Mouse (Mus musculus) kidney, adult 9 months (tissue): ENCODE results near the gene Rps6kl1.

Experiments used
- DNase-seq: peaks from one replicate; pipeline ENCODE4 v3.0.0; 2022

Rps6kl1 gene

DNA sequence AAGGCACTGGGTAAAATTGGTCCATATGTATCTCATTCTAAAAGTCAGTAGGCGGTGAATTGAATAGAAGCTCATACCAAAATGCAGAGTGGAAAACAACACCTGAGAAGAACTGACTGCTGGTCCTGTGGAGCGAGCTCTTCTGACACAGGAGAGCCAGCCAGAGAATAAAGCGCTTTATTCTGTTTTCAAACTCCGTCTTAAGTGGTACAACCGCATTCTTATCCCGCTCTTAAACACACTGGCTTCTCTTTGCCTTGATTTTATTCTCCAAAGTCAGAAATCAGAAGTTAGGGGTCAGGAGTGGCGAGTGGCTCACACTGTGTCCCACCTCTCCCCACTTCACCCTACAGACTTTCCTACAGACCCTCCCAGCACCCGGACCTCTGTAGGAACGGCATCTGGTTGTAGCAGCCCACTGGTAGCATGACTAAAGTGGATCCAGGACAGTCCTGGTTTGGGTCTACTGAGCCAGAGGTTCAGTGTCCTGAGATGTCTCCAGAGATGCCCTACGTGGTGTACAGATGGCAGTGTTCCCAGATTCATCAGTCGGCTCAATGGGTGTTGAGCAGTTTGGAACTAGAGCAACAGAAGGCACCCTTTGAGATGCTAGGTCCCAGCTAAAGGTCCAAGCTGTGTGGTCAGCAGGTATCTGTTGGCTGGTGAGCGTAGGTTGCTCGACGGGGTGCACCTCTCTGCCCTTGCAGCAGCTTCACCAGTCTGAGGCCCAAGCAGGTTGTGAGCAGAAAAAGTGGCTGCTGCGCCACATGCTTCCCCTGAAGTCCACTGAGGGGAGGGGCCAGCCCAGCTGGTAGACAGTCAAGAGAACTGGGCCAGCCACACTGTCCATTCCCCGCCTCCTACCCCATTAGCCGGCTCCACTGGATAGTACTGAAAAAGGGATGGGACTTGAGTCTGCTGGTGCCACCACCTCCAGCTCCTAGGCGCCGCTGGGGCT, 15.3 kb downstream of the Rps6kl1 start:
- DNase-seq: no peak

DNA sequence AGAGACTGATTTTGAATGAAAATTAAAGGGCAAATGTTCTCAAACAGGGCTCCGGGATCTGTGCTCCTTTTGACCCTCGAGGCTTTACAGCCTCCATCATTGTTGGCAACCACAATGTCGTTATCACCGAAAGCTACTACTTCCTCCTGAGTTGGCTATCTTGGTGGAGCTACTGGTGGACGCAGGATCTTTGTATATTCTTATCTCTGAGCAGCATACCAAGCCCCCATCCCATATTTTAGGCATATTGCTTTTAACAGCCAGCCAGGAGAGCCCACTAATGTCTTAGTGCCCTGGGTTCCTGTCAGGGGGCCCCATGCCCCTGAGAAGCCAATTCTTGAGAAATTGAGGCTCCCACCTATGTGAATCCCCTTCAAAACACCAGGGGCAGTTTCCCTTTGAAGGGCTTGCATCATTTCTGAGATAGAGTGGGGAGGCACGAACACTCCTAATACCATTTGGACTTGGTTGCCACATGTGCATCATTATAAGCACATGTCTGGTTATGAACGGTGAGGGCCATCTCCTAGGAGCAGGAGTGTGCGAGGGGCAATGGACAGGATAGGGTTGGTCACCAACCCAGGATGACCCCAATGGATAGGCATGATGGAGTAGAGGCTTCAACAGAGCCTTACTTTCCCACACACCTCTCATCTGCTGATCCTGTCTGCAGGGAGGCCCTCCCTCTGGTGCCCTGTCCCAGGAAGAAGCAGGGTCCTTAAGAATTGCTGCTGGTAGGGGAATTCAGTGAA, 16.8 kb downstream of the Rps6kl1 start:
- DNase-seq: no peak

DNA sequence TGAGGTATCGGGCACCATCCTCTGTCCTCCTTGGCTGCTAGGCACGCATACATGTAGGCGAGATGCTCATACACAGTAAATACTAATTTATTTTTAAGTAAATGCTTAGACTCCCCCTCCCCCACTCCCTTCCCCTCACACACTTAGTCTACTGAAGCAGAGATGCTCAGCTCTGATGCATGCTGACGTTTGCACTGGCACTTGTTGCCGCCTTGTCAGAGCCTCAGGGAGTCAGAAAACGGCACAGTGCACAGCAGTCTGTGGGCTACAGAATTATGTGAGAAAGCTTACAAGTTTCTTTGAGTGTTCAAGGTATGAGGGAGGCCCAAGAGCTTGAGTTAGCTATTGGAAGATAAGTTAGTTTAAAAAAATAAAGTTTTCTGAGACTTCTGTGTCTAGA, 19.7 kb downstream of the Rps6kl1 start:
- DNase-seq: no peak

DNA sequence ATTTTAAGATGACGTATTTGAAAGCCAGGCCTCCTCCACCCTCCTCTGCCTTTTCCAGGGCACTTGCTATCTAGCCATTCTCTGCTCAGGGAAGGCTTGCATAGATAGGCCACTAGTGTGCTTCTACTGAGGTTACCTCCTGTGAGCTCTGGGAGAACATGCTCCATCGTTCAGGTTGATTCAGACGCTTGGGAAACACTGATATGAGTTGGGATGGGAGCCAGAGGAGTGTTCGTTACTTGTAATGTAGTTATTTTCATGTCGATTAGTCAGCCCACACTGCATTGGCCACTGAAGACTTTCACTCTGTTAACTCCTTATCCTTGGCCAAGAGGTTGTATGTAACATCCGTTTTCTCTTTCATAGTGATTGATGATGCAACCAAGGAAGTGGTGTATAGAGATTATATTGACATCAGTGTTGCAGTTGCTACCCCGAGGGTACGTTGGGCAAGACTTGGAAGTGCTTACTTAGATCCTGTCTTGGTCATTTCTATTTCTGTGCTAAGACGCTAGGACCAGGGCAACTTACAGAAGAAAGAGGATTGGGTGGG, 21.6 kb downstream of the Rps6kl1 start:
- DNase-seq: no peak

DNA sequence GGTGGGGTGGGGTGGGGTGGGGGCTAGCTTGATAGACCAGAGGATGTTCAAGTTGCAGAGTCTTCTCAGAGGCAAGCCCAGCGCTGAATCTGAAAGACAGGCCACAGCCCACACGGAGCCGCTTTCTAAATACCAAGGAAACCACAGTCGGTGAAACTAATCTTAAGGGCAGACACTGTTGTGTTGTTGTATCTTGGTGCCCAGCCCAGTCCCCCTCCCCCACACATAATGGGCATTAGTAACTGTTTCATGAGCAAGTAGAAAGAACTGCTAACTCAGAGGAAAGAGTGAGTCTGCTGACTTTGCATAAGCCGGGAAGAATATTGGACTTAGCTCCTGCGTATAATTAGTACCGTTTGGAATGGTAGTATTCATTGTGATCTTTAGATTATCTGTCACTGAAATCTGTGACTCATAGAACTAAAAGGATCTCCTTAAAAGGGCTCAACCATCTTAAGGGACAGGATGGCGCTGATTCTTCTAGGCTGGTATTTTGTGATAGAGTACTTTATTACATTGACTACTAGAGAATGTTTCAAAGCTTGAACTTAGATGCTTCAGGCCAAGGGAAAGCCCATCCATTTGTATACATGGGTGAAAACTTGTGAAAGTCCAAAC, 24.0 kb downstream of the Rps6kl1 start:
- peak; percentile 90 for DNase-seq

DNA sequence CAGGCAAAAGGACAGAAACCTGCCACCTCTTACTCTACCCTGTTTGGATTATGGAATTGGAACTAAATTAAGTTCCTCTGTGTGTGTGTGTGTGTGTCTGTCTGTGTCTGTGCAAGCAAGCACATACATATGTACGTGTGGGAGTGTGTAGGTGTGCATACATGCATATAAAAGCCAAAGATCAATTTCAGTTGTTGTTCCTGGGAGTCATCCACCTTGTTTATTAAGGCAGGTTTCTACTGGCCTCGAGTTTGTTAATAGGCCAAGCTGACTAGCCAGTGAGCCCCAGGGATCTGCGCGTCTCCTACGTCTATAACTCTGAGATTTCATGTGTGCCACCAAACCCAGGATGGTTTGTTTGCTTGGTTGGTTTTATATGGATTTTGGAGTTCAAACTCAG, 26.3 kb downstream of the Rps6kl1 start:
- DNase-seq: no peak

DNA sequence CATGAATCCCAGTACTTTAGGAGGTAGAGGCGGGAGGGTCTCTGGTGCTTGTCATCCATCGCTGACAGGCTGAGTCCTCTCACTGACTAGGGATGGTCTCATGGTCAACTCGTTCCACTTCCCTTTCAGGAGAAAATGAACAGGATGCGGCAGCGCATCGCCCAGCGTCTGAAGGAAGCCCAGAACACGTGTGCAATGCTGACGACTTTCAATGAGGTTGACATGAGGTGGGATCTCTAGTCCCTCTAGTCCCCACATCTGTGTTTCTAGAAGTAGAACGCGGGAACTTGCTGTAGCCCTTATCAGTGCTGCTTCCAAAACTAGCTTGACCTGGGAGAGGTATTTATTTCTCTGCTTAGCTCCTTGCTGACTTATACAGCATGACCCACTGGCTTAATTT, 27.4 kb downstream of the Rps6kl1 start:
- no peak for DNase-seq

DNA sequence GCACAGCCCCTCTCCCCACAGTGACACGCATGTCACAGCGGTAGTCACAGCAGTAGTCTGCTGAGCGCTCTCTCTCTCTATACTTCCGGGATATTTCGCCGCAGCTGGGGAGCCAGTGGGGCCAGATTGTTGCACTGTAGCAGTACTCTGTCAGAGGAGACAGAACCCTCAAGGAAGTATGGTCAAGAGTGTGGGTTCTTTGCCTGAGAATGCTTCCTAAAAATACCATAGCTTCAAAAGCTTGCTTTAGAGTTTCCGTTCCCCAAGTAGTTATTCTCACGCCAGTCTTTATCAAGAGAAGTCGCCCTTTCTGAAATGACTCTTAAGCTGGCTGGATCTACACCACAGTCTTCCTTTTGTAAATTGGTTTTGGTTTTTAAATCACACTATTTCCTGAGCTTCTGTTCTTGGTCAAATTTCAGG, 27.9 kb downstream of the Rps6kl1 start:
- DNase-seq: no peak

DNA sequence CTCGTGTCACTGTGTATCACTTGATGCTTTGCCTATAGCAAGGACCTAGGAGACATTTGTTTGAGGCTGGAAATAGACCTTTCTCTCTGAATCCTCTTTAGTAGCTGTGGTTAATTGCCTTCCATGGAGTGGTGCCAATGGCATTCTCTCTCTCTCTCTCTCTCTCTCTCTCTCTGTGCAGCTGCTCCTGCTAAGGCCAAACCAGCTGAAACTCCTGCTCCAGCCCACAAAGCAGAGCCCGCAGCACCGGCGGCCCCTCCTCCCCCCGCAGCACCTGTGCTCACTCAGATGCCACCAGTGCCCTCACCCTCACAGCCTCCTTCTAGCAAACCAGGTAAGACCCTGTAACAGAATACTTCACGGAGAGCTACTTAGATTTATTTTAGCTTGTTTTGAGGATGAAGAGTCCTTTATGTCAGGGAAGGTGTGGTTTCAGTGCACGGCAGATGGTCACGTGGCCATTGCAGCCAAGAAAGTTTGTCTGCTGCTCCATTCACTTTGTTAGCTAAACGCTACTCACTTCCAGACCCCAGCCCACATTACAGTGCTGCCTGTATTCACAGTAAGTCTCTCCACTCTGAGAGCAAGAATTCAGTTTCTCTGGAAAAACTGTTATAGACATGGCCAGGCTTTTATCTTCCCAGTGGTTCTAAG, 29.1 kb downstream of the Rps6kl1 start:
- no peak for DNase-seq

DNA sequence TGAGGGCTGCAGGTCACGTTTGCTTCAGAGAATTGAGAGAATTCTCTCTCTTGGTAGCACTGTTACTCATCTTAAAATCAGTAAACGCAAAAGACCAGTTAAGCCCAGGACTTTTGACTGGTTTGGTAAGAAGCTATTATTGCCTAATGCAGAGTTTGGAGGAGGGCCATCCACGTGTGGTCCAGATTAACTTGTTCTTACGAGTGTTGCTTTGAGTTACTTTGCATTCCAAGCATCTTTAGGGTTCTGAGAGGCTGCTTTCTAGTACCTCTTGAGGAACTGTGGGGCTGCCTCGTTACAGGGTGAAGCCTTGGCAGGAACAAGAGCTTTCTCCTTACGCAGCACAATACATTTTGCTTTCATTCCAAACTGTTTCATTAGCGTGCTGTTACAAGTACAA, 35.4 kb downstream of the Rps6kl1 start:
- no peak for DNase-seq

DNA sequence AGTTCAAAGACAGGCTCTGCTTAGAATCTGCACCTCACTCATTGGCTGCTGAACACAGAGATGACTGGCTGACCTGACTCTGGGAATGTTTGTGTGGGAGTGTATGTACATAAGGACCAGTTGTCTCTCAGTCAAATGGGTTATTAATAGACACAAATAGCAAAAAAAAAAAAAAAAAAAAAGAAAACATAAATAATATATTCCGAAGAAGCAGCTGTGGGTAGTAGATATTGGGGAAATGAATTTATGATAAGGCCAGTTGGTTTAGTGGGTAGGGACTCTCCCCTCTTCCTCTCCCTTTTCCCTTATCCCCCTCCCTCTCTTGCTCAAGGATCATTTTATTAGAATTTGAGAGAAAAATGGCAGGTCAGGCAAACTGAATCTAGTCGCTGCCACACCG, 37.1 kb downstream of the Rps6kl1 start:
- no peak for DNase-seq

DNA sequence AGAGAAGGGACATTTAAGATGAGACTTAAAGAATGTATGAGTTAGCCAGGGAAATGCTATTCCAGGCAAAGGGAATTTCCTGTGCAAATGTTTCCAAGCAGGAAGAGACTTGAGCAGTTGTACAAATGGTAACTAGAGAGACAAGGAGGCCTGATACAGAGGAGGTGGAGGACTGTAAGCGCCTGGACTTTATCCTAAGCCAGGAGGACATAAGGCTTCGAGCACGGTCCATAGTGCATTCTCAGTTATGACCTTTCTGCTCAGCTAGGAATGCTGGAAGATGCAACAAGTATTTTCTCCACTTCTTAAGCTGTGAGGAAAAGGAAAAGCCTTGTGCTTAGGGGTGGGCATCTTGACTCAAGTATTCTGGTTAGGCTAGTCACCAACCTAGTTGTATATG, 37.7 kb downstream of the Rps6kl1 start:
- DNase-seq: peak; percentile 80

DNA sequence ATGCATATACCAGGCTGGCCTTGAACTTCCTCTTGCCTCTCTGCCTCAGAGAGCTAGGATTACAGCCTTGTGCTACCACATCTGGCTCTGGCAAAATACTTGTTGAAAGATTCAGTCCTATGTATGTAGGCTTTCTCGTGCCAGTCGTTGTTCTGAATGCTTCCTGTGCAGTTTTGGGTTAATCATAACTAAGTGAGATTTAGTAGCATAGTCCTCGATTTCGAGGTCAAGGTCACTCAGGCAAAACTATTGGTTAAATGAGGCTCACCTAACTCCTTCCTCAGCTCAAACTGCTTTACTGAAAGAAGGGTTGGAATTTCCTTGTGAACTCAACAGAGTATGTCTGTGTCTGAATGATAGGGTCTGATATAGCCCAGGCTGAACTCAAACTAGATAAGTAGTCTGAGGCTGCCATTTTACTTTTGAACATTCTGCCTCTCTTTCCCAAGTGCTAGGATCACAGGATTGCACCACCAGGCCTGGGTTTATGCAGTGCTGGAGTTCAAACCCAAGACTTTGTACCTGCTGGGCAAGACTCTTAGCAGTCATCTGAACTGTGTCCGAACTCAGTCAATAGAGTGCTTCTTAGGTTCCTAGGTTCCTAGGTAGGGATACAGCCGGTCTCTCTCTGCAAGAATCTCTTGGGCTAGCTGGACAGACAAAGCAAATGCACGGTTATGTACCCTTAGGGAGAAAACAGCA, 38.4 kb downstream of the Rps6kl1 start:
- DNase-seq: peak; percentile 55

DNA sequence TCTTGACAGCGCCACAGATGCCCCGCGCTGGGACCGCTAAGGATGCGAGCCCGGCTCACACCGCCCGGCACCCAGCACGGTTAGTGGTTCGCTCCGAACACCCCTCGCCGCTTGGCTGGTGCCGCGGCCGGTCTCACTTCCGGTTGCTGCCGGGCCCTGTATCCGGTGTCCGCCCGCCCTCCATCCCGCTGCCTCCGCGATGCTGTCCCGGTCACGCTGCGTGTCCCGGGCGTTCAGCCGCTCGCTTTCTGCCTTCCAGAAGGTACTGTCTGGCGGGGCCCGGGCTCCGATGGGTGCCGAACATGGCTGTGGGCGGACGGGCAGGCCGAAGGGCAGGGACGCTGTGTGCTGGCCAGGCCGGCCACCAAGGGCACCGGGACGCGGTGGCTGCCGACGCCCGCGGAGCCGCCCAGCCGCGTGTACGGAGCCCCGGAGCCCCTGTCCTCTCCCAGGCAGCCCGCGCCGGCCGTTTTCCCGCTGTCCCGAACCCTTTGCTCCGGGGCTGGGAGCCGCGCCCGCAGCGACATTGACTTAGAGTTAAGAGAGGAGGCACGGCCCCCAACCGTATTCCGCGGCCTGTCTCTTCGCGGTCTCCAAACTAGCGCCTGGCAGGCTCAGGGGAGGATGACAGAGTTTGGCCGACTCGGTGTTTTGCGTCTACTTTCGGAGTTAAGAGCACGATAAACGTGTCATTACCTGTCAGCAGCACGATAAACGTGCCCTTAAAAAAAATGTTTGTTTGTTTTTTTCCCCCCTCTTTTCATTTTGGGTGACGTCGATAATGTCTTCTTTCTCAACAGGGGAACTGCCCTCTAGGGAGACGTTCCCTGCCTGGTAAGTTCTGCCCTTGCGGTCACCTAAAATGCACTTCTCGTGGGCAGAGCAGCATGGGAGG, 40.1 kb downstream of the Rps6kl1 start, which contains the start of the genes Prox2 and Dlst:
Gene Prox2, minus strand, starts transcription at position 62 of the 895 bp plus-strand sequence.
Gene Dlst, plus strand, starts transcription at position 136 of the 895 bp plus-strand sequence.
- DNase-seq: peak; percentile 88

DNA sequence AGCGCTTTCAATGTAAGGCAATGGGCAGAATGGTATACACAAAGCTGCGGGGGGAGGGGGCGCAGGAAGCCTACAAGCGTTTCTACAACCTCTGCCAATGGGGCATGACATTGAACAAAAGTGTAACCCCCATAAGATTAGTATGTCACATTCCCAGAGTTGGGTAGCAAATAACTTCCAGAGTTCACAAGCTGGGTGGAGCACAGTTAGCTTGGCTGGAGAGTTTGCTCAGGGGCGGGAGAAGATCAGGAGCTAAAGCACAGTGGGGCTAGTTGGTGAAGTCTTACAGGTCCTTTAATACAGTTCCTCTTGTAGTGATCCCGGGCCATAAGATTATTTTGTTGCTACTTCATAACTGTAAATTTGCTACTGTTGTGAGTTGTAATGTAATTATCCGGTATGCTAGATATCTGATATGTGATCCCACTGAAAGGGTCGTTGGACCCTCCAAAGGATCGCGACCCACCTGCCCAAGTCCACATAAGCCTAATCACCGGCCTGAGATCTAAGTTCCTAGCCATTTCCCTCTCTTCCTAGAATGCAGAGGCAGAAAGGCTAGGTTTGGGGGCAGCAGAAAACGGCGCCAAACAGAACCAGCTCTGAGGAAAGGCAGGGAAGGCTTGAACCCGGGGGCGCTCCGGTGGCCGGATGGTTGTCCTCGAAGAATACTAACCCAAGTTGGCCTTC, 40.9 kb downstream of the Rps6kl1 start:
- DNase-seq: no peak

DNA sequence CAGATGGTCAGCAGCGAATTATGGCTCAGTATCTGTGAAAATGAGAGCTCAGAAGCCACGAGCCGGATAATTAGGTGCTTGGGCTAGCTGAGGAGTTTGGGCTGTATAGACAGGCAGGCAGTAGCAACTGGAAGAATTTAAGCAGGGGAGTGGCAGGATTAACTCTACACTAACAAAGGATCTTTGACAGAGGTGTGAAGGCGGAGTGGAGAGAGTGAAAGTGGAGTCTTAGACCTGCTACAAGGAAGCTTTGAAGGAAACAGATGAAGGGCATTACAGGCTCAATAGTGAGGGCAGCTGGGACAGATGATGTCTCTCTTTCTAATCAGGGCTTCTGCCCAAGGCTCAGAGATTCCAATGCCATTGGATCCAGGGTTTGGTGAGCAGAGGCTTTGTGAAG, 41.6 kb downstream of the Rps6kl1 start:
- no peak for DNase-seq

DNA sequence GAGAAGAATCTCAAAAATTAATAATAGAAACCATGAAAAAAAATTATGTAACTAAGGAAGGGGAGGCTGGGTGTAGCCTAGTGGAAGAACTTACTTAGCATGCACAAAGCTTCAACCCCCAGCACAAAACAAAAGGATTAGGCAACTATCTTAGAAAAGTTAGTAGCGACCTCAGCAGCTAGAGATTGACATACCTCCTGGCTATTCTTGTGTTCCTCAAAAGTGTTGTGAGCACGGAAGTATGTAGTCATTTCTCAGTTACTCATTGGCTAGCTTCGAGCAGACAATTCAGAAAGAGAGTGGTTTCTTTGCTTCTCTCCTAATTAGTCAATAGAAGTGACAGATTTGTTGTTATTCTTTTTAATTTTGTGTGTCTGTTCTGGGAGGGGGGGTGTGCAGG, 42.4 kb downstream of the Rps6kl1 start:
- no peak for DNase-seq

DNA sequence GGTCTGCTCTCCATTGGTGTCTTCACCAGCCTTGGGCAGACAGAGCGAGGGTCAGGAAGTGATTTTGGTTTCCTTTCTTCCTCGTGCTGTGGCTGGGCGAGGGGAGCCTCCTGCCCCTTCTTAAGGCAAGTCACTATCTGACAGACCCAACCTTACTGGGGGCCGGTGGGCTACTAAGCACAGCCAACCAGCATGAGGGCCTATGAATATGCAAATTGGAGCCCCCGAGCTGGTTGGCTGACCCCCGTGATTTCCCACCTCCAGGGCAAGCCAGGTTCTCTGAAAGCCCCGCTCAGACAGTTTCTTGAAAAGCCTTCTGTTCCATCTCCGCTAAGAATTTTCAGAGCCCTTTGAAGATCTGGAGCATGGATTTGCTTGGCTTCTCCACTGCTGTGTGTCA, 44.8 kb downstream of the Rps6kl1 start:
- no peak for DNase-seq

DNA sequence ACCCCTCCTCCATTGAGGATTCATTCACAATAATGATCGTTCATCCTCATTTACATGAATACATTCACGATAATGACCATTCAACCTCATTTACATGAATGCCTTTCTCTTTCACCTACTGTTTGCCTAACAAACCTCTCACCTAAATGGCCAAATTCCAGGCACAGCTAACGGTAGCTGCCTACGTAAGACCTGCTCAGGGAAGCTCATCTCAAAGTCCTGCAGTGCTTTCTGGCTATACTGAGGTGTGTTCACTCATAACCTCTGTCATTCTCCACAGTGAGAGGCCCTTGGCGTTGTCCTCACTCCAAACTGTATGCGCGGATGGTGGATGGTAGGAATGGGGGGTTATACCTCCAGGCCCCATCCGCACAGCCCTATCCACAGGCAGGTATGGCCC, 46.3 kb downstream of the Rps6kl1 start:
- DNase-seq: peak; percentile 47

DNA sequence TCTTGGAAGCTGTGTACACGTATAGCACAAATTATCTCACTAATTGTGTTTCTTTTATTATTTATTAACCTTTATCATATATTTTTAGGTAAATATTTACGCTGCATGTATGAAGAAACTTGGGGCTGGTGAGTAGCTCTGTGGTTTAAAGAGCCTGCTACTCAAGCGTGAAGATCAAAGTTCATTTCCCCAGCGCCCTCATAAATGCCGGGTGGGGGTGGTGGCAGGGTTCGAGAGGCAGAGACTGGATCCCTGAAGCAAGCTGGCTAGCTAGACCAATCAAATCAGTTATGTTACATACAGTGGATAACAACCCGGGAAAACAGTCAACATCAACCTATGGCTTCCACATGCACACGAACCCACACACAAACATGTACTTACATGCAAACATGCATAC, 48.0 kb downstream of the Rps6kl1 start:
- DNase-seq: peak; percentile 66
